Mouse (Mus musculus) heart, postnatal 36 days (tissue): Measurements from ENCODE around the gene Olfr885. TPM values are rescaled to one million over a fixed set of nuclear protein-coding genes. Genes with fewer than 3 reads are reported as not detected.

Experiments
- DNase-seq, 2 experiments: peaks; one replicate each; pipeline ENCODE4 v3.0.0; 2021 to 2022
- intact Hi-C: fragments of 180-260 bp; cut with DNase I; formaldehyde crosslinking; loops from one replicate; pipeline ENCODE4 v1.15.1; 2025
- total RNA-seq, 2 experiments: library from RNA; stranded (reverse); gene quantifications; 2 replicates each; pipeline ENCODE4 v1.2.3; 2021

Olfr885 gene
- total RNA-seq = not detected

DNA sequence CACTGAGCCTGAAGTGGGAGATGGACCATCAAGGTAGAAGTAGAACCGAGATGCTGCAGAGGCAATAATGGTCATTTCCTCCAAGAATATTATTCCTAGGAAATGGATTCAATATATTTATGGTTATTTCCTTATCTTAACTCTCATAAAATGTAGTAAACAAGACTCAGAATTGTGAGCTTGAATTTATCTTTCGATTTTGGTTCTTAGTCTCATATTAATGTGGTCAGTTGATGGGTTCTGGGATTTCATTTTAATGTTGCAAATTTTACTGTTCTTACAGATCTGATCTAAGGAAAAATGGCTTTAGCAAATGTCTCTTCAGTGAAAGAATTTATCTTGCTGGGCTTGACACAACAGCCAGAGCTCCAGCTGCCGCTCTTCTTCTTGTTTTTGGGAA lies at the start of gene Olfr885:
TSS of gene Olfr885 (plus strand) at position 301 of the 400 bp plus-strand sequence.
- no peak for DNase-seq
- intact Hi-C loops = no loop called here

DNA sequence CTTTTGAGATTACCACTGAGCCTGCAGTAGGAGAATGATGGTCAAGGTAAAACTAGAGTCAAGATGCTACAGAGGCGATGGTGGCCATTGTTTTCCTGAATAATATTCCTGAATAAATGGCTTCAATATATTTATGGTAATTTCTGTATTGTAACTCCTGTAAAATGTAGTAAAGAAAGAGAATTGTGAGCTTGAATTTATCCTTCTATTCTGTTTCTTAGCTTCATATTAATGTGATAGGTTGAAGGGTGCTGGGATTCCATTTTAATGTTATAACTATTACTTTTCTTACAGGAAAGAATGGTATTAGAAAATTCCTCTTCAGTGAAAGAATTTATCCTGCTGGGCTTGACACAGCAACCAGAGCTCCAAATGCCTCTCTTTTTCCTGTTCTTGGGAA lies 35.6 kb upstream of the Olfr885 start, which contains the start of gene Olfr883:
TSS of gene Olfr883 (plus strand) at position 301 of the 400 bp plus-strand sequence.
- DNase-seq = no peak
- intact Hi-C loops = no loop called here

DNA sequence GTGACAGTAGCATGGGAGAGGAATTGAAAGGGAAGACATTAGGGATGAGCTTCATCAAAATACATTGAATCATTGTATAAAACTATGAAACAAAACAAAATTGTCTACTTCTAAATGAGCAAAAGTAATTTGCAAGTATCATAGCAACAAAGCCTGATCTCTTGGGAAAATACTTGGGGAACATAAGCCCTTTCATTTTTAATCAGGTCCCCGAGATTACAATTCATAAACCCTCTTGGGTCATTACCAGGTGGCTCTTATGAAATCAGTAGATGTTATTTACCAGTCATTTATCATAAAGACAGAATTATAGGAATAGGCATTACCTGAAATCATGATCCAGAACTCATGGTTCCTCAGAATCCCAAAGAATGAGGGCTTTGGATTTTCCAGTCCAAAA lies 14.9 kb upstream of the Olfr885 start, which contains the start of gene Olfr884:
TSS of gene Olfr884 (plus strand) at position 301 of the 400 bp plus-strand sequence.
- no peak for DNase-seq

GRCm38 (mm10) chr9:38083772-38084171 lies 22.6 kb downstream of the Olfr885 start, which contains the start of gene Olfr887:
Olfr887 (plus strand) TSS chr9:38084072.
- intact Hi-C loops = no loop called here

More for the DNA sequence above, 14.9 kb upstream of the Olfr885 start, which contains the start of gene Olfr884:
- intact Hi-C loops = no loop called here

DNA sequence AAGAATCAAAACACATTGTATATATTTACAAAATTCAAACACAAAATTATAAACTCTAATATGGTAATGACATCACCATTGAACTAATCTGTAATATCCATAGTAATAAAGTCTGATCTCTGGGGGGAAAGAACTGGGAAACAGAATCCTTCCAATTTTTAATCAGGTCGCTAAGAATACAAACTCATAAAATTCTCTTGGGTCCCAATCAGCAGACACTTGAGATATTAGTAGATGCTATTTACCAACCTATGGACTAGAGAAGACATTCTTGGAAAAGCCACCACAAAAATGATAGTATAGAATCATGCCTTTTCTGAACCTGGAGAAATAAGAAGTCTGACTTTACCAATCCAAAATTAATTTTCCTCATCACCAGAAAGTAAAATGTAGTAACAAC lies 46.7 kb downstream of the Olfr885 start, which contains the start of gene Olfr888:
TSS of gene Olfr888 (plus strand) at position 301 of the 400 bp plus-strand sequence.
- intact Hi-C loops = no loop called here
- DNase-seq = no peak

More at GRCm38 (mm10) chr9:38083772-38084171, 22.6 kb downstream of the Olfr885 start, which contains the start of gene Olfr887:
- DNase-seq = no peak

Other genes with a start within 250 kb of the Olfr885 start
- gene Olfr877, start 207.1 kb upstream of the Olfr885 start, total RNA-seq = not detected
- gene Olfr145, start 164.6 kb upstream of the Olfr885 start, total RNA-seq = not detected
- not detected for gene Olfr878, start 143.5 kb upstream of the Olfr885 start, total RNA-seq
- not detected for gene Olfr881, start 69.5 kb upstream of the Olfr885 start, total RNA-seq
- not detected for gene Olfr883, start 35.5 kb upstream of the Olfr885 start, total RNA-seq
- not detected for gene Olfr884, start 14.8 kb upstream of the Olfr885 start, total RNA-seq
- gene Olfr887, start 22.8 kb downstream of the Olfr885 start, total RNA-seq = not detected
- gene Olfr888, start 46.8 kb downstream of the Olfr885 start, total RNA-seq = not detected
- not detected for gene Olfr889, start 53.9 kb downstream of the Olfr885 start, total RNA-seq
- not detected for gene Olfr890, start 81.2 kb downstream of the Olfr885 start, total RNA-seq
- not detected for gene Olfr891, start 119.5 kb downstream of the Olfr885 start, total RNA-seq
- gene Olfr893, start 147.0 kb downstream of the Olfr885 start, total RNA-seq = not detected
- gene Olfr894, start 156.7 kb downstream of the Olfr885 start, total RNA-seq = not detected
- not detected for gene Olfr143, start 191.5 kb downstream of the Olfr885 start, total RNA-seq
- not detected for gene Olfr895, start 206.5 kb downstream of the Olfr885 start, total RNA-seq
- gene Olfr896-ps1, start 229.8 kb downstream of the Olfr885 start, total RNA-seq = not detected